Mouse (Mus musculus): Measurements from ENCODE around the gene Bahcc1.

- TF ChIP-seq CTCF (conservative IDR thresholded peaks at IDR 0.05; ENCODE audit: low read length) = no peak
- TF ChIP-seq POU5F1 (IDR thresholded peaks at IDR 0.05; ENCODE audit: borderline replicate concordance, low read length) = no peak
- no peak for TF ChIP-seq NANOG (IDR thresholded peaks at IDR 0.05; ENCODE audit: borderline replicate concordance, low read length)
These were observed 107.3 kb downstream of the Bahcc1 start for GRCm38 (mm10) chr11:120339978-120340513.

All from E14TG2a.4 (cell line).